Mouse (Mus musculus) midbrain, embryonic 12.5 days (tissue): Measurements from ENCODE around the gene Tfr2. TPM values are rescaled to one million over a fixed set of nuclear protein-coding genes. Genes with fewer than 3 reads are reported as not detected.

Experiments used
- ATAC-seq: fragments of 200-750 bp; cut with Nextera tagmentation; 2 replicates; pipeline ENCODE4 v1.8.0; 2017; ENCODE audit warnings: low read depth, moderate TSS enrichment, moderate library complexity; ENCODE audit not compliant: low FRiP score
- H3K27ac ChIP-seq: fragments of 300-500 bp; sonication (generic); replicated peaks from 2 replicates; pipeline ENCODE4 v1.5.1; 2016; ENCODE audit warnings: mild to moderate bottlenecking
- H3K27me3 ChIP-seq: fragments of 300-500 bp; sonication (generic); 2 replicates; pipeline ENCODE4 v1.6.1; 2016; ENCODE audit warnings: mild to moderate bottlenecking
- H3K36me3 ChIP-seq: fragments of 300-500 bp; sonication (generic); 2 replicates; pipeline ENCODE4 v1.6.1; 2016
- H3K4me1 ChIP-seq: fragments of 300-500 bp; sonication (generic); 2 replicates; pipeline ENCODE4 v1.6.1; 2016
- H3K4me2 ChIP-seq: fragments of 300-500 bp; sonication (generic); replicated peaks from 2 replicates; pipeline ENCODE4 v1.6.1; 2016; ENCODE audit warnings: mild to moderate bottlenecking, moderate library complexity
- H3K4me3 ChIP-seq: fragments of 300-500 bp; sonication (generic); 2 replicates; pipeline ENCODE4 v1.5.1; 2016; ENCODE audit warnings: mild to moderate bottlenecking
- H3K9ac ChIP-seq: fragments of 300-500 bp; sonication (generic); replicated peaks from 2 replicates; pipeline ENCODE4 v1.6.1; 2016; ENCODE audit warnings: mild to moderate bottlenecking, moderate library complexity
- H3K9me3 ChIP-seq: fragments of 300-500 bp; sonication (generic); 2 replicates; pipeline ENCODE4 v1.6.1; 2016; ENCODE audit warnings: mild to moderate bottlenecking
- WGBS: fragments of 180-500 bp; shearing (Covaris S2); methylation state at CpG from one replicate; pipeline ENCODE4 v1.1.7; 2016; 5-methylcytosine and 5-hydroxymethylcytosine counted together
- microRNA-seq: library from miRNA; unstranded; fragments of <30 nt; microRNA quantifications from one replicate; pipeline ENCODE4, GENCODE M21; 2017
- polyA plus RNA-seq: library from polyadenylated mRNA; unstranded; fragments of >200 nt; fragmentation: Nextera tagmentation; extraction: Ambion mirVana; gene quantifications from 2 replicates; pipeline ENCODE4 v1.2.1, GENCODE M21; 2016

The Tfr2 gene
- polyA plus RNA-seq, 1 experiment from 2014 or later = 1.6 TPM

DNA sequence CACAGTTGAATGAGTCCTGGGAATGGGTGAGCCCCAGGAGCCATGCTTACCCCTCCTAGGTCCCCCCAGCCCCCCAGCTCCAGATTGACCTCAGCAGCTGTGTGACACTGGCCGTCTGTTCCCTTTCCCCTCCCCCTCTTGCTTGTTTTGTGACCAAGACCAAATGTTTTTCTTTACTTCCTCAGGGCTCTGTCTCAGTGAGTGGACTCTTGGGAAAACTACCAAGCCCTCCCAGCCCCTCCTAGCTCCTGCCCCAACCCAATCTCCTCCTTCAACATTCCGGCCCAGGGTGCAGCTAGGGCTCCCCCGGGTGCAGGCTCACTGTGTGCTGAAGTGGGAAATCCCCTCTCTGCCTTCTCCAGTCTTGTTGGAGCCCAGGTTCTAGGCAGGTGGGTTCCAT, 61.0 kb downstream of the Tfr2 start:
- Histone ChIP-seq H3K4me1 (peaks cover 40% of the 10 kb centered on the region), H3K27me3 (no peaks in the 10 kb centered on the region), H3K9me3 (no peaks in the 10 kb centered on the region), H3K4me3 (peak overlapping the region; percentile 71), H3K27ac (peak overlapping the region; percentile 39; the same call in 1 of the 2 replicates), H3K4me2 (peak overlapping the region; percentile 90), H3K36me3 (peaks cover 24% of the 10 kb centered on the region), H3K9ac (peak overlapping the region; percentile 77)
- no peak for ATAC-seq
- WGBS = 54% methylated on average over 3 of the region's 3 CpGs

DNA sequence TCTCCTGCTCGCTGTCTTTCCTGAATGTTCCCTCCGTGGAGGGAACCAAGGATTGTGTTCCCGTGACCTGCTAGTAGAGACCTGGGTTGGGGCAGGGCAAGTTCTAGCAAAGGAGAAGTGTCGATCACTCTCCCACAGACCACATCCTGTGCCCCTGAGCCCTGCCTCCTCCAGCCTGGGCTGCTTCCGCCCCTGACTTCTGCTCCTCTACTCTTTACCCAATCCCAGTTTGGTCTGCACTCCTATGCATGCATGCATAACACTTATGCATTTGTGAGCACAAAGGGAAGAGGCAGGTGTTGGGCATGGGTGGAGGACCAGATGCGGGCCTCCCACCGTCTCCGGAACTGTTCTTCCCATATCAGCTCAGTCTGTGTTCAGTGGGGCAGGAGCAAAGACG, 61.5 kb downstream of the Tfr2 start:
- H3K9me3 ChIP-seq = no peaks in the 10 kb centered on the region
- peaks cover 30% of the 10 kb centered on the region for H3K36me3 ChIP-seq
- H3K4me1 ChIP-seq = peaks cover 38% of the 10 kb centered on the region
- peak overlapping the region; percentile 90 for H3K4me2 ChIP-seq
- no peak overlapping the region for H3K4me3 ChIP-seq
- peak overlapping the region; percentile 77; the same call in 1 of the 2 replicates for H3K9ac ChIP-seq
- no peaks in the 10 kb centered on the region for H3K27me3 ChIP-seq
- peak overlapping the region; percentile 39 for H3K27ac ChIP-seq
- WGBS = 73% methylated on average over 9 of the region's 9 CpGs
- ATAC-seq = no peak

DNA sequence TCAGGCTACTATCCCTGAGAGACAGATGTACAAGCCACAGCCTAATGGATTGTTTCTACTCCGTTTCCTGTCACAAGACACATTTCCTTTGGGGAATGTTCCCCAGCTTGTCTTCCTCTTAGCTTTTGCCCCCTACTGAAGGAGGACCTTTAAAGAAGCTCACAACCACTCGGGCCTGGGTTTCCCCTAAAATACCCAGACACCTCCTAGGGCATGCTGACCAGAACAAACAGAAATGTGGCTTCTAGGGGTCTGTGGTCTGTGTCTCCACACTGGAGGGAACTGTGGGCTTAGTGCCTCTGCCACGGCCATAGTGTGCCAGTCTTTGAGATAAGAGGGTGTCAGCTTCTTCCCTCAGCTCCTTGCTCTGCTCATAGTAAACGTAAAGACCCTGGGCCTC, 62.0 kb downstream of the Tfr2 start:
- H3K27ac ChIP-seq = peak overlapping the region; percentile 39; the same call in 1 of the 2 replicates
- peaks cover 38% of the 10 kb centered on the region for H3K4me1 ChIP-seq

DNA sequence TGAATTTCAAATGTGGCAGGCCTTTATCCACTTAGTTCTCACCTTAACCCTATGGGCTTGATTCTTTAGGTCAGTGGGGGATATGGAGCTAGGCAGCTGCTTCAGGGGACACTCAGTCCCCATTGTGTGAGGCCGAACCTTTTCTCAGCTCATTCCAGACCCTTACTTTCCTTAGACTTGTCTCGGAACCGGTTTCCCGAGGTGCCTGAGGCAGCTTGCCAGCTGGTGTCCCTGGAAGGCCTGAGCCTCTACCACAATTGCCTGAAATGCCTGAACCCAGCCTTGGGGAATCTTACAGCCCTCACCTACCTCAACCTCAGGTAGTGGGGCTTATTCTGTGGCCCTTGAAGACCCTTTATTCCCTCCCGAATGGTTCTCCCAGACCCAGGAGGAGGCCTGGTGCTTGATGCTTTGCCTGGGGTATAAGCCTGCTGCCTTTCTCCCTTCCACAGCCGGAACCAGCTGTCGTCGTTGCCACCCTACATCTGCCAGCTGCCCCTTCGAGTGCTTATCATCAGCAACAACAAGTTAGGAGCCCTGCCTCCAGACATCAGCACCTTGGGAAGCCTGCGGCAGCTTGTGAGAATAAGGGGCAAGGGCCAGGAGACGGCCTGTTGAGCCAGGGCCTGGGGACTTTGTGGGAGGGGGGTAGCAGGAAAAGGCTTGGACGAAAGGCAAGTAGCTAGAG, 63.9 kb downstream of the Tfr2 start:
- H3K4me2 ChIP-seq = no peak overlapping the region
- H3K4me3 ChIP-seq = no peak overlapping the region
- 84% methylated on average over 12 of the region's 12 CpGs for WGBS
- 0 out of 2 replicates have a peak overlapping the region, but pooled peaks have one; percentile 31 for H3K9ac ChIP-seq
- no peaks in the 10 kb centered on the region for H3K27me3 ChIP-seq
- H3K9me3 ChIP-seq = no peaks in the 10 kb centered on the region
- no peak for ATAC-seq
- peaks cover 33% of the 10 kb centered on the region for H3K4me1 ChIP-seq
- peaks cover 54% of the 10 kb centered on the region for H3K36me3 ChIP-seq
- no peak overlapping the region for H3K27ac ChIP-seq

More for the DNA sequence above, 62.0 kb downstream of the Tfr2 start:
- Histone ChIP-seq H3K4me3 (no peak overlapping the region), H3K4me2 (peak overlapping the region; percentile 90), H3K9me3 (no peaks in the 10 kb centered on the region), H3K9ac (no peak overlapping the region), H3K27me3 (no peaks in the 10 kb centered on the region), H3K36me3 (peaks cover 34% of the 10 kb centered on the region)
- 79% methylated on average over 4 of the region's 4 CpGs for WGBS
- ATAC-seq = no peak

Small RNA genes within 50 kb of the gene (microRNA-seq; reads per million reads assigned to microRNA genes)
- 0.93 reads per million for gene Mir6418

Other genes with a start within 250 kb of the Tfr2 start
- 22.7 and 22.9 TPM in 2 replicates for gene Slc12a9, start 236.2 kb upstream of the Tfr2 start, polyA plus RNA-seq
- gene Ephb4, start 219.7 kb upstream of the Tfr2 start, polyA plus RNA-seq = 27.0 and 28.9 TPM in 2 replicates
- gene Zan, start 92.8 kb upstream of the Tfr2 start, polyA plus RNA-seq = 0.03 TPM in 1 of 2 replicates, not detected in the other
- 58.0 and 58.1 TPM in 2 replicates for gene Pop7, start 67.3 kb upstream of the Tfr2 start, polyA plus RNA-seq
- 20.5 and 21.1 TPM in 2 replicates for gene Gigyf1, start 51.3 kb upstream of the Tfr2 start, polyA plus RNA-seq
- 0.34 TPM in 1 of 2 replicates, not detected in the other for gene Epo, start 36.6 kb upstream of the Tfr2 start, polyA plus RNA-seq
- 464 and 467 TPM in 2 replicates for gene Gnb2, start 36.3 kb upstream of the Tfr2 start, polyA plus RNA-seq
- gene Actl6b, start 16.3 kb upstream of the Tfr2 start, polyA plus RNA-seq = 89.4 and 93.1 TPM in 2 replicates
- gene Mospd3, start 31.2 kb downstream of the Tfr2 start, polyA plus RNA-seq = 31.9 and 33.5 TPM in 2 replicates
- gene Pcolce, start 43.9 kb downstream of the Tfr2 start, polyA plus RNA-seq = 49.0 and 68.9 TPM in 2 replicates
- gene Fbxo24, start 59.2 kb downstream of the Tfr2 start, polyA plus RNA-seq = 0.23 and 0.24 TPM in 2 replicates
- 31.3 and 33.5 TPM in 2 replicates for gene Lrch4, start 59.3 kb downstream of the Tfr2 start, polyA plus RNA-seq
- 10.7 and 12.9 TPM in 2 replicates for gene Gm20605, start 59.3 kb downstream of the Tfr2 start, polyA plus RNA-seq
- gene Sap25, start 71.5 kb downstream of the Tfr2 start, polyA plus RNA-seq = 8.1 and 10.7 TPM in 2 replicates
- 0.14 and 0.29 TPM in 2 replicates for gene Irs3, start 75.9 kb downstream of the Tfr2 start, polyA plus RNA-seq
- 25.9 and 29.0 TPM in 2 replicates for gene Agfg2, start 114.9 kb downstream of the Tfr2 start, polyA plus RNA-seq
- 22.1 TPM in 2 replicates for gene Nyap1, start 171.8 kb downstream of the Tfr2 start, polyA plus RNA-seq
- 68.4 and 71.4 TPM in 2 replicates for gene Tsc22d4, start 175.9 kb downstream of the Tfr2 start, polyA plus RNA-seq
- gene Ppp1r35, start 209.0 kb downstream of the Tfr2 start, polyA plus RNA-seq = 67.7 and 73.0 TPM in 2 replicates
- gene Mepce, start 217.8 kb downstream of the Tfr2 start, polyA plus RNA-seq = 12.1 and 13.7 TPM in 2 replicates
- gene Zcwpw1, start 218.0 kb downstream of the Tfr2 start, polyA plus RNA-seq = 14.9 and 17.9 TPM in 2 replicates